Mouse (Mus musculus) myocyte (in vitro differentiated cells): ENCODE measurements around the gene Lyst.

ENCODE experiments used
- CEBPB ChIP-seq: IDR thresholded peaks from 2 replicates; pipeline ENCODE4 v1.6.1; 2011; ENCODE audit warnings: mild to moderate bottlenecking, moderate library complexity; ENCODE audit not compliant: poor library complexity, insufficient read depth, severe bottlenecking
- E2F4 ChIP-seq: IDR thresholded peaks from one replicate; pipeline ENCODE4 v1.6.1; 2011; ENCODE audit warnings: mild to moderate bottlenecking, control low read depth, moderate library complexity; ENCODE audit not compliant: insufficient read depth
- MAX ChIP-seq: IDR thresholded peaks from one replicate; pipeline ENCODE4 v1.6.1; 2011; ENCODE audit warnings: low read depth, mild to moderate bottlenecking, control low read depth
- MYOD1 ChIP-seq, 3 experiments: IDR thresholded peaks; one replicate each; pipeline ENCODE4 v1.6.1; 2011; ENCODE audit warnings: control low read depth in 2 of 3, low read depth in 2 of 3, mild to moderate bottlenecking in 2 of 3, moderate library complexity in 1 of 3; ENCODE audit not compliant: insufficient read length in 2 of 3, control insufficient read depth in 1 of 3
- MYOG ChIP-seq, 3 experiments: IDR thresholded peaks; one replicate each; pipeline ENCODE4 v1.6.1; 2011; ENCODE audit warnings: control low read depth in 2 of 3, low read depth in 2 of 3, mild to moderate bottlenecking in 2 of 3; ENCODE audit not compliant: insufficient read length in 2 of 3, control insufficient read depth in 1 of 3, insufficient read depth in 1 of 3
- POLR2A ChIP-seq: IDR thresholded peaks from one replicate; pipeline ENCODE4 v1.6.1; 2011; ENCODE audit warnings: low read depth, mild to moderate bottlenecking, control low read depth, moderate library complexity; ENCODE audit not compliant: insufficient read length
- POLR2AphosphoS2 ChIP-seq: IDR thresholded peaks from one replicate; pipeline ENCODE4 v1.6.1; 2011; ENCODE audit warnings: low read depth, control low read depth; ENCODE audit not compliant: insufficient read length
- REST ChIP-seq: IDR thresholded peaks from one replicate; pipeline ENCODE4 v1.6.1; 2011; ENCODE audit warnings: mild to moderate bottlenecking, control low read depth, moderate library complexity; ENCODE audit not compliant: insufficient read depth, insufficient read length
- SRF ChIP-seq: IDR thresholded peaks from one replicate; pipeline ENCODE4 v1.6.1; 2011; ENCODE audit warnings: low read depth; ENCODE audit not compliant: control insufficient read depth, insufficient read length
- TCF12 ChIP-seq: IDR thresholded peaks from one replicate; pipeline ENCODE4 v1.6.1; 2011; ENCODE audit warnings: mild to moderate bottlenecking, control low read depth; ENCODE audit not compliant: poor library complexity, insufficient read depth, severe bottlenecking
- TCF3 ChIP-seq: IDR thresholded peaks from one replicate; pipeline ENCODE4 v1.6.1; 2011; ENCODE audit warnings: low read depth, control low read depth; ENCODE audit not compliant: insufficient read length
- USF1 ChIP-seq: IDR thresholded peaks from one replicate; pipeline ENCODE4 v1.6.1; 2011; ENCODE audit warnings: low read depth, mild to moderate bottlenecking, control low read depth, moderate library complexity

GRCm38 (mm10) chr13:13581988-13582387 lies 8.2 kb upstream of the Lyst start:
- no peak for TF ChIP-seq MAX
- TF ChIP-seq POLR2A, result no peak
- TF ChIP-seq E2F4, result no peak
- no peak for TF ChIP-seq SRF
- TF ChIP-seq MYOG (IDR thresholded peaks at IDR 0.05; ENCODE audit: control insufficient read depth in 1 of 3, insufficient read depth in 1 of 3, insufficient read length in 2 of 3, low read depth in 2 of 3), result no peak
- TF ChIP-seq USF1, result no peak
- TF ChIP-seq TCF12, result no peak
- TF ChIP-seq CEBPB, result no peak
- no peak for TF ChIP-seq REST
- TF ChIP-seq TCF3, result no peak
- no peak for TF ChIP-seq MYOD1 (IDR thresholded peaks at IDR 0.05; ENCODE audit: control insufficient read depth in 1 of 3, insufficient read length in 2 of 3, low read depth in 2 of 3)
- TF ChIP-seq POLR2AphosphoS2, result no peak
